Mouse (Mus musculus): ENCODE measurements around the gene Nav2. TPM values are rescaled to one million over a fixed set of nuclear protein-coding genes. Genes with fewer than 3 reads are reported as not detected.
A peak's percentile ranks its signal among the peaks of the same experiment; 100 is the strongest.

Nav2 gene
- polyA plus RNA-seq, 1 experiment, result 30.3 TPM

DNA sequence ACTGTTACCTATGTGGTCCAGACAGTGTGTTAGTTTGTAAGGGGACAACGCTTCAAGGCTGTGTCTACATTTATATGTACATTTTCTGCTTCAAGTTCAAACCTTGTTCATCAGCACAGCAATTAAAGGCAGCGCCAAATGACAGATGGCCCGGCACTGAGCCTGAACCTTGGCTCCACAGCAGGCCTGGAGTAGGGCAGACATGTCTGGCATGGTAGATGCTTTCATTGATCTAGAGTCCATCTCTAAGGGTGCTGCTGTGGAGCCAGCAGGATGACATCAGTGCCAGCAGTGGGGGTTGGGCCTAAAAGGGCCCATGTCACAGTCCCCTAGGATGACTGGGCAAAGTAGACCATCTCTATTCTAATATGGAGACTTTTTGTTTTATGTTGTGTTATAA is 186.0 kb downstream of the Nav2 start:
- DNase-seq (ENCODE audit: low read depth), result no peak

DNA sequence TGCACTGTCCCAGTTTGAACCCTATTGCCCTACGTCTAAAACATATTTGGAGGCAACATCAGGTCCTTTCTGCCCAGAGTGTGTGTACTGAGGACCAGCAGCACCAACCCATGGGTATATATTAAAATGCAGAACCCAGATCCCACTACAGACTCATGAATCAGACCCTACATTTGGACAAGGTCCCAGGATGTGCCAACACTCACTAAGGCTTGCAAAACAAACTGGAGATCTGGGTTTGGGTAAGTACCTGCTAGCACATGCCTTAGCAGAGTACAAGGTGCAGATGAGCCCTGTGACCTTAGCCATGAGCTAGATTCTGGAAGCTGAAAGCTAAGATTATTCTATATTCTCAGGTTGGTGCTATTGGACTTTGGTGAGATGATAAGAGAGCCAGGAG is 192.8 kb downstream of the Nav2 start:
- DNase-seq (ENCODE audit: low read depth), result peak; percentile 45

DNA sequence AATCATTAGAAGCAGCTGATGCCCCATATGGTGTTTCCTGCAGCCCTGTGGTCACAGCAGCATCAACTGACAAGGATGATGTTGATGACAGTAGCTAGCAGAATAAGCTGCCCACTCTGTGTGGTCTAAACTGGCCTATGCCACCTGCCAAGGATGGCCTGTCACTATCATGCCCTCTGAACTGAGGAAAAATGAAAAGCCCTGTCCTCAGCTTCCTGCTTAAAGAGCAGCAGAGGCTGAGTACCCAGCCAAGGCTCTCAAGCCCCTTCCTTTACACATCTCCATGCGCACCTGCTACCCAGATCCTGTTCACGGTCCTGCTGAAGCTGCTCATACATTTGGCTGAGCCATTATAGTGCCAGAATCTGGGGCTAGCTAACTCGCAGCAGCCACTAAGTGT is 193.7 kb downstream of the Nav2 start:
- no peak for DNase-seq (ENCODE audit: low read depth)

DNA sequence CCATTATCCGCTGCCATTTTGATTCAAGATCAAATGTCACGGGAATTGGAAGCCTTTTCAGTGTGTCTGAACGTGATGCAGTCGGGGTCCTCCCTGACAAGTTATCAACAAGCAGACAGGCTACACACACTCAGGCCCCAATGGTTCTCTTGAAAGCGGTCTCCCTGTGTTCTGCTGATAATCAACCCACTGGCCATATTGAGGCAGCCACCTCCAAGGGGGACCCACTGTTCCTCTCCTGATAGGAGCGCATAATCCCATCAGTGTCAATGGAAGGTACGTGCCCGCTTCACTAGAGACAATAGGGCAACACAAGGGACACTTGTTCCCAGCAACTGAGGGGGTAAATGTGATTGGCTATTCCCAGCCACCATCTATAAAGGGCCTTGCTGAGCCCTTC is 195.9 kb downstream of the Nav2 start:
- DNase-seq (ENCODE audit: low read depth), result no peak

DNA sequence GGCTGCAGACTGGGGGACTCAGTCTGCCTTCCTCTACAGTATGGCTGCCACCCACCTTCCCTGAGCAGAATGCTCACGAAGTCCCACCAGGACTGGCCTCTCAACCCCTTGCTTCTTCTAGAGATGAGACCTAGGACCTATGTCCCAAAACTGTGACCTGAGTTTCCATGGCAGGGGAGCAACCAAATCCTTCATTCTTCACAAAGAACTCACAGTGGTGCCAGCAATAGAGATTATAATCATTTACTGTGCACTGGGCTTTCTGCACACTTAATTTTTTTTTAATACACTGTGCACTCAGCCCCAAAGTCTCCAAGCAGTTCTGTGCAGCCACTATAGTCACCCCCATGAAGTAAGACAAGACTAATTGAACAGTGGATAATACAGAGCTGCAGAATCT is 196.3 kb downstream of the Nav2 start:
- DNase-seq (ENCODE audit: low read depth), result no peak

DNA sequence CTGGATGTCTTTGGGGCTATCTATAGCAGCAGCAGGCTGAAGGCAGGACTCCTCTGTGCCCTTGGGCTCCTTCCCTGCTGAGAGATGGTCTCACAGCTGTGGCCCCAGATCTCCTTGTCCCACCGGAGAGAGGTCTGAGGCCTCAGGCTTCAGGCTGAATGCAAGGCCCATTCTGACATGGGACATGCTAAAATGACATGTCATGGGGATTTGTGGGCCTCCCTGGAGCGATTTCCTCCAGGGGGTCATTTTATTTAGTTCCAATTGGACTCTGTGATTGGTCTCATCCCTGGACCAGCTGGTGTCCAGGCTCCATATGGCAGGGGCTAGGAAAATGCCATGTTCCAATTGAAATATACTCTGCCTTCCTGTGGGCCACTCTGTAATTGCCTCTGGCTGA is 197.0 kb downstream of the Nav2 start:
- no peak for DNase-seq (ENCODE audit: low read depth)

DNA sequence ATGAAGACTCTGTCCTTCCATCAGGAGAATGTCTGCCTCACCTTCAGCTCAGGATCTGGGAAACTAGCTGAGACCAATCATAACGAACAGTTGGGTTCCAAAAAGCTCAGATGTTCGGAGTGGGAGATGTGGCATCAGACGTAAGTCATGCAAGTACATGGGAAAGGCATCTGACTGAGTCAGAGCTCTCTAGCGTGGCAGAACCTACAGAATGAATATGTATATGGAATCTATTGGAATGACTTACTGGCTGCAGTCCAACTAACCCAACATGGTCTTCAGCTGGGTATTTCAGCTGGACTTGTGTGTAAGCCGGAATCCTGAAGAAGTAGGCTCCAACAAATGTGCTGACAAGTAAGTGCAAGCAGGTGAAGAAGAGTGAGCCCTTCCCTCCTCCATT is 199.6 kb downstream of the Nav2 start:
- no peak for DNase-seq (ENCODE audit: low read depth)

DNA sequence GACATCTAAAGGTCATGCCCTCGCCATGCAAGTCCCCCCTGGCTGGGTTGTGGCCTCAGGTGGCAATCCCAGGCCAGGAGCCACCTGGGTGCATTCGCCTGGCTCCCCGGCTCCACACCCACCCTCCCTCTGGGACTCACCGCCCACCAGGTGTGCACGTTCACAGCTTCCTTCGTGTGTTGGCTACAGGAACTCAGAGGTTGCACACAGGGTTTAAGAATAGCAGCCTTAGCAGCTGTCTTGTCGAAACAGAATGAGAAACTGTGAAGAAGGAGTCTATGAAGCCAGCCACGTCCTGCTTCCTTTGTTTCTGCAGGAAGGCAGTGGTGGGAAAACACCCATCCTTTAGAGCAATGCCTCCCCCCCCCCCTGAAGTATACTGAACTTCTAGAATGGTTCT is 210.5 kb downstream of the Nav2 start:
- DNase-seq (ENCODE audit: low read depth), result no peak

DNA sequence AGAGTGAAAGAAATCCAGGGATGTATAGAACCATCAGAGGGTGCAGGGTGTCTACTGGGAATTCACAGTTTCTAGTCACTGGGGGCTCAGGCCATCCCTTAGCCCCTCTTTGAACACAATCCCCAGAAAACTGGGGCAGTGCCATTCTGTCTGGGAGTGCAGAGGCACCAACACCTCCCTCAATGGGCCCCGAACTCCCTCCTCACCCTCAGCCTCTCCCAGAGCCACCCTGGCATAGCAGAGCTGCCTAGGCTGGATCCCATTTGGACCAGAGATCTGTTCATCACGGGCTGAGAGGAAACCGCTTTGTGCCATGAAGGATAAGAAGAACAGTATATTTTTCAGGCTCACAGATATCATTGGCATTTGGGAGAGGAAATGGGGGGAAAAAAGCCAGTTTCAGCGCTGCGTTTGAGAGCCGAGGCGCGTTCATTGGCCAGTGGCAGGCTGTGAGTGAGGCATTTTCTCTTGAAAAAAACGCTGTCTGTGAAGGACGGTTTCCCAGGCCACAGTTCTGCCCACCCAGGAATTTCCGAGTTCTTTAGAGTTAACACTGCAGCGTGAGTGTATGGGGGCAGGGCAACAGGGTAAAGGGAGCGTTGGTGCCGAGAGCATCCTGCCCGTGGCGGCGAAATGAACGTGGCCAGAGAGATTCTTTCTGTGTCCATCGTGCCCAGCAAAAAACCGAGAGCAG is 211.4 kb downstream of the Nav2 start:
- no peak for DNase-seq (ENCODE audit: low read depth)

DNA sequence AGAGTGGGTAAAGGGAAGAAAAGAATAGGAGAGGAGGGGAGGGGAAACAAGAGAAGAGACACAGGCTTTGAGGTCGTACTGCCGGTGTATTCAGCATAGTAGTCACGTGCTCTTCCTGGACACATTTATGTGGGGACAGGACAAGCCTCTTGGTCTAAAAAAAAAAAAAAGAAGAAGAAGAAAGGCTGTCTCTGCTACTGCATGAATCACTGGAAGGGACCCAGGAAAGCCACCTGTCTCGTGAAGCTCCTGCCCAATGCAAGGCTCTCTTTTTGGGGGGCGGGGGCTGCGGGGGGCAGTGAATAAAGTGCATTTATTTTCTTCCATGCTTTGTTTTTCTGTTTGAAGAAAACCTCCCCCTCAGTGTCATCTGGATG is 212.0 kb downstream of the Nav2 start:
- no peak for DNase-seq (ENCODE audit: low read depth)

DNA sequence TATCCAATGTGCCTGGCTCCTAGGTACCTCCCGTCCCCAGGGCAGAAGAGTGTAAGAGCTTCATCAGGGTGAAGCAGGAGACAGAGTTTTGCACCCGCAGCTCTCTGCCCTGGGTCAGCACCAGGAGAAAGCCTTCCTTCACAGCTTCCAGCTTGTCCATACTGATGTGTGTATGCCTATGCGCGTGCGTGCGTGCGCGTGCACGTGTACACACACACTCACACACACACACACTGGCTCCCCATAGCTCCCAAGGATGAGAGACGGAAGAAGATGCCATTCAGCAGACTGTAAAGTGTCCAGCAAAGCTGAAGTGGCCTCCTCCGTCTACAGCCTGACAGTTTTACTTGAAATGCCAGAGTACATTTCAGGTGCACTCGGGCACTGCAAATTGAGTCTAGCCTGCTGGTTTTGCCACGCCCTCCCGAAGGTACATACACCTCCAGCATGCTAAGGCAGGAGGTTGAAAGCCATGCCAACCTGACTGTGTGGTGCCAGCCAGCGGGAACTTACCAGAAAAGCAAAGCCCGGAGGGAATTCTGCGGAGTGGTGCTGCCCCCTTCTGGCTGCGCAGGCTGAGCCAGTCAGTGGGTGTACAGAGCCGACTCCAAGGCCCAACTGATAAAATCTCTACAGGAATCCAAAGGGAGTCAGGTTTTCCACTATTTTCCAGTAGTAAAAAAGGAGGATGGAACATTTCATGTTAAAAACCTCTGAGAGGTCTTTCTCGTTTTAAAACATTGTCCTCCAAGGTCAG is 212.6 kb downstream of the Nav2 start:
- peak; percentile 49 for DNase-seq (ENCODE audit: low read depth)

DNA sequence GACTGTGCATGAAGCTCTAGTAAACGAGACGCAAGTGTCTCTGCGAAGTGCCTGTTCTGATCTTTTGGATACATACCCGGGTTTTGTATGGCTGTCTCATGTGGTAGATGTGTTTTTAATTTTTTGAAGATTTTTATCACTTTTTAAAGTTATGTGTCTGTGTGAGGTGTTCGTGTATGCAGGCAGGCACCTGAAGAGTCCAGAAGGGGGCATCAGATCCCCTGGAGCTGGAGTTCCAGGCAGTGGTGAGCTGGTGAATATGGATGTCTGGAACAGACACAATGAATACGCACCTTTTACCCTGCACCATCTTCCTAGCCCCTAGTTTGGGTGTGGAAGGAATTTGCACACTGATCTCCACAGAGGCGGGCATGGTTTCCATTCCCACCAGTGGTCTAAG is 214.0 kb downstream of the Nav2 start:
- DNase-seq (ENCODE audit: low read depth), result no peak

DNA sequence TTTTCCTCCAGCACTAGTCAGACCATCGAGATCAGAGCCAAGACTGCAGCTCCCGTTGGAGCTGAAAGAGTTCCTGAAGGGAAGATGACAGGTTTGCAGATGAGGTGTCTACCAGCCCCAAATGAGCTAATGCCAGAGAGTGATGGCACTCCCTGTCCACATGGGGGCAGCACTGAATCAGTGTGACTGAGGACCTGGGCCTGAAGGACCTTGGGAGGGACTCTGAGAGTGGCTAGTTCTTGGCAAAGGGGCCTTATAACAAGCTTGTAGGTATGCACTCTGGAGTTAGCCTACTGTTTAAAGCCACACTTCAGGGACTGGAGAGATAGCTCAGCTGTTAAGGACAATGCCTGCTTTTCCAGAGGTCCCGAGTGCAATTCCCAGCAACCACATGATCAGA is 217.0 kb downstream of the Nav2 start:
- DNase-seq (ENCODE audit: low read depth), result no peak

DNA sequence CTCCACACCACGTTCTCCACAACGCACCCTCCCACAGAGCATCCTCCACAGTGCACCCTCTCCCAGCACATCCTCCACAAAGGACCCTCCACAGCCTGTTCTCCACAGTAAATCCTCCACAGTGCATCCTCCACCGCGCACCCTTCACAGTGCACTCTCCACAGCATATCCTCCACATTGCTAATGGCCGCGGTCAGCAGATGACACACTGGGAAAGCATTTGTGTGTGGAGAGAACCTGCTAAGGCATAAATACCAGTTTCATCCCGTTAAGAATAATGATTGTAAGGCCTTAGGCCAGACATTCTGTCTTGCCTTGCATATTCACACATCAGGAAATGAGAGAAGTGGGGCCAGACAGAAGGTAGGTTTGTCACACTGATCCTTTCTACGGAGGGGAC is 219.7 kb downstream of the Nav2 start:
- no peak for DNase-seq (ENCODE audit: low read depth)

DNA sequence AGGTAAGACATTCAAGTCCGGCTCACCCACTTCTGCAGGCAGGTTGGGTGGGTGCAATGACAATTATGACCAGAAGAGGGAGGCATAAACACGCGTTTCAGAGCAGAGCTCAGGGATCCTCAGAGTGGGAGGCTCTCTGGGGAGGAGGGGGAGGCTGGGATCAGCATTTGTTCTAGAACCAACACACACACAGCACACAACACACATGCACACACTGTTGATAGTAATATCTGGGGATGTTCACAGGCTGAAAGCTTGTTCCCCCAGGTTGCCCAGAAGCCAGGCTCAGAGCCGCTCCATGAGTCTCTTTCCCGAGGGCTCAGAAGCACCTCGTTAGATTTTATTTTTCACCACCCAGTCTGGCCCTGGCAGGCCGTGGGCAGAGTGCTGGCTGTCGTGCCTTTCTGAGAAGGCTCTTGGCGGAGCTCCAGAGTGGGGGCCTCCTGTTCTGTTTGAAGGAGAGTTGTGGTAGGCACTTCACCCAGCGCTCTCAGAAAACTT is 224.4 kb downstream of the Nav2 start:
- DNase-seq (ENCODE audit: low read depth), result peak; percentile 14

DNA sequence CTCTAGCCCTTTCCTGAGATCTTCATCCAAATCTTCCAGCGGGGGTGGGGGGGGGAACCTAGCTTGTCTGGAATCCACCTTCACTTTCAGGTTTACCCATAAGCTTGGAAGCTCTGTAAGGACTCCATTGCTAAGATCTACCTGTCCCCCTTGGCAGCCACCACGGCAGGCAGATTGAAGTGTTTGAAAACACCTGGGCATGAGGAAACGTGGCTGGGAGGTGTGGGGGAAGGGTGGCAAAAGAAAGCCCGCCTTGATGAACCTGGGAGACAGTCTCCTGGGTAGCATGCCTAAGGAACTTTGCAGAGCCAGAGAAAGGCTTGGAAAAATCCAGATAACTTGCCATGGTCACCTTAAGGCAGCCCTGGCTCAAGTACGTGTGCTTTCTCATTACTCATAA is 225.9 kb downstream of the Nav2 start:
- no peak for DNase-seq (ENCODE audit: low read depth)

DNA sequence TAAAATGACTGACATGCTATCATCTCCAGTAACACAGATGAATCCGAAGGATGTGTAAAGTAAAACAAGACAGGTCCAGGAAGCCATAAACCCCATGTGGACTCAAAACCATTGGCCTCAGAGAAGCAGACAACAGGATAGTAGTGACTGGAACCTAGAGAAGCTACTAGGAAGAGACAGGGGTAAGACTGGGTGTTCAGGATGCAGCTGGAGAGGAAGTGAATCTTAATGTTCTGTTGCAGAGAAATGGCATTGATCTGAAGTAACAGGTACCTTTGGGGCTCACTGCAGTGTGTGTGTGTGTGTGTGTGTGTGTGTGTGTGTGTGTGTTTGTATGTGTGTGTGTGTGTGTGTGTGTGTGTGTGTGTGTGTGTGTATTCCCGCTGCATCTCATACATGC is 231.2 kb downstream of the Nav2 start:
- DNase-seq (ENCODE audit: low read depth), result no peak

DNA sequence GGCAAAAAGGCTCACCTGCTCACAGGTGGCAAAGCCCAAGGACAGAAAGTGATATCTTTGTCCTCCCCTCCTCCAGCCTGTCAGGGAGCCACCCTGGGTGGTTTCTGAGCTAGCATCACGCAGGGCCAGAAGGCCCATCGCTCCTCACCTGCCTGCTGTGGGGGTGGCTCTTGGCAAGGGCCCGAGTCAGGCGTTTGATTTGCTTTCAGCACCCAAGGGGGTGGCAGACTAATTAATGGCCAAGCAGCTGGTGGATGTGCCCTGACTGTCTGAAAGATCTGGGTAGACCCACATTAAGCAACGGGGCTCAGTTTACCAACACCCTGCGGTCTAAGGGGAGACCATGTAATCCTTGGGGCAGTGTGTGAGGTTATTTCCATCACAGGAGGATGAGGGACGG is 235.4 kb downstream of the Nav2 start:
- no peak for DNase-seq (ENCODE audit: low read depth)

DNA sequence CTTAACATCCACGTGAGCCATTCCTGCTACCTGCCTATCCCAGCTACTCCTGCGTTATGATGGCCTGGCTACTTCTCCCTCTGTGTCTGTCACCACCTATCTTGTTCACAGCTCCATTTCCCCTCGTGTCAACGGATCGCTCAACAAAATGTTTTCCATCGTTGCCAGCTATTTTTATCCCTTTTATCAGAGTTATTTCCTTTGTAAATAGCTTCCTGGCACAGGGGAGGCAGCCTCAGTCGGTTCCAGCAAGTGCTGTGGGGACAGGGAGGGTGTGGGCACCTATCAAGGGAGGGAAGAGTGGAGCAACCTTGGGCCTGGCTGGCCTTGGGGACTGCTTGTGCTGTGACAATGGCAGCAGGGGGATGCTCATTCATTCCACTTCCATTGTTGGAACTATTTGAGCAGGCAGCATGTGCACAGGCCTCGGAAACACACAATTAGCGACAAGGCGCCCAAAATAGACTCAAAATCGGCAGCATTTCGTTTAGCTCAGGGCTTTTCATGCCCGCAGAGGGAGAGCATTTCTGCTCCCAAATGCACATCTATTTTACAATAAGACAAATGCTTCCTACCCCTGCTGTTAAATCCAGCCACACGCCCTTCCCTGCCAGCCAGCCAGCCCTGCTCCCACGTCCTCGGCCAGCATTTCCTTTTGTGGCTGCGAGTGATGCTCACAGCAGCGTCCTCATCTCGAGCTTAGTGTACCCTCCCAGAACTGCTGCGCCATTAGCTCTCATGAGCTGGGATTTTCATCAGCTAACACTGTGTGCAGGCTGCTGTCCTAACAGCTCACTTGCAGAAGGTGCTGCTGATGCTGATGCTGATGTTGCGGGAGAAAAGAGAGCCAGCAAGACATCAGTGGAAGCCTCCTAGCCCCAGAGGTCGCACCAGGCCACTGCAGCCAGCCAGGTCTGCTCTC is 237.5 kb downstream of the Nav2 start:
- no peak for DNase-seq (ENCODE audit: low read depth)

DNA sequence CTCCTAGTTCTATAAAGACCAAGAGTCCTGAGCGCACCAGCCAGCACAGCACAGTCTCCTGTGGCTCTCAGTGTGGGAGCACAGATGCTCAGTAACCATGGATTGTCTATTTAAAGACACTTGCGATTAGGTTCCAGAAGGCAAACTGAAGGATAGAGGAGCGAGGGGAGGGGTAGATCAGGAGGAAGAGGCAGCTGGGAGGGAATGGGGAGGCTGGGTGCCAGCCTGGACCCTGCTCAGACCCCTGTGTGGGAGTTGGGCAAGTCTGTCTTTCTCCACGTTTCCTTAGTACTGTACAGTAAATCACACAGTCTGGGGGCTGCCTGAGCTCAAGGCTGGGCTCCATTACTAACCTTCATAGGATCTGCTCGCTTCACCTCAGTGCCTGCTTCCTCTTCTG is 243.8 kb downstream of the Nav2 start:
- DNase-seq (ENCODE audit: low read depth), result no peak

DNA sequence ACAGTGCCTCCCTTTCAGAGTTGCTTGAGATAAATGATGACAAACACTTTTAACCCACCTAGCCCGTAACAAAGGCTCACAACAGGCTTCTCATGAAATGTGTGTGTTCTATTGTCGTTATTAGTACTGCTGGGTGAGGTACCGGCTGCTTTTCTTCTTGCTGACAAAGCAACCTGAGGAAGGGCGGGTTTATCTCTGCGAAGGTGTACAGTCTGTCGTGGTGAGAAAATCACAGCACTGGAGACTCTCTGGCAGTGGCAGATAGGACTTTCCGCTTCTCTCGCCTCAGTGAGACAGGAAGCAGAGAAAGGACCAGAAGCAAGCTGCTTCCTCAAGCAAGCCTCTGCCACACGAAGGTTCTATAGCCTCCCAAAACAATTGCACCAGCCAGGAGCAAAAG is 244.2 kb downstream of the Nav2 start:
- DNase-seq (ENCODE audit: low read depth), result no peak

DNA sequence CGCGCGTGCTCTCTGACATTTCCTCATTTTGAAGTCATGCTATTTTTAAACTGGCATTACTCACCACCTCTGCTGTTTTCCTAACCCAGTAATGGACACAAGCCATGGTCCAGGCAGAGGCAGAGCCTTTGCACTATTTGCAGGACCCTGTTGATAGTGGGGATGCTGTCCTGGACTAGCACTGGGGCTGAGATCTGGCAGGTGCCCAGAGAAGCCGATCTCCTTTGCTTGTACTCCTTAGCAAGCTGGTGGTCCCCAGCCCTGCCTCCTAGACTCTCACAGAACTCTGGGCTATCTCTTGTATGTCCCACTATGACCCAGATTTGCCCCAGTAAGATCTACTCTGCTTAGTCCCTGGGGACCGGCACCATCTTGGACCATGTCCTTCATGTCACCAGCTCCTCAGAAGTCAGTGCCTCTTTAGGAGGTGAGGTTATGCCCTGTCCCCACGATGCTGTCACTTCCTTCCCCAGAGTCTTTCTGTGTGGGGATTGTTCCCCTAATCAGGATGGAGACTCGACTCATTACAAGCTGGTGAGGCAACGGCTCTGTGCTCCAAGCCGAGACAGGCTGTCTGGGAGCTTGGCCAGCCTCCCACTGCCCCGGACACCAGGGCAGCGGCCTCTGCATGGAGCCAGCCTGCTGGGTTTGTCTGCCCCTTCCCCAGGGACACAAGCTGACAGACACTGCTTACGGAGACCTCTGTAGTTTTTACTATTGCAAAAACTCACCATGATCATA is 250.3 kb downstream of the Nav2 start:
- no peak for DNase-seq (ENCODE audit: low read depth)
